Mouse (Mus musculus): ENCODE measurements at regions not wholly inside any gene's neighbourhood (a gene's known extent, or its start where the extent isn't known, plus 50 kb on each side); places are given as distances from the start of the nearest gene placed in this dataset.

- TF ChIP-seq POLR2A (IDR thresholded peaks at IDR 0.05; ENCODE audit: low read depth, low read length) (no peak), CTCF (conservative IDR thresholded peaks at IDR 0.05; ENCODE audit: insufficient read depth, insufficient read length, low read depth, low read length) (no peak)
Observed at GRCm38 (mm10) chr1:107708601-107709000, 118.8 kb downstream of the Serpinb8 start.
